Mouse (Mus musculus) hindbrain, postnatal 0 days (tissue): Measurements from ENCODE around the gene Ell3. TPM values are rescaled to one million over a fixed set of nuclear protein-coding genes. Genes with fewer than 3 reads are reported as not detected.

Source experiments
- ATAC-seq: fragments of 200-750 bp; cut with Nextera tagmentation; 2 replicates; pipeline ENCODE4 v1.8.0; 2017; ENCODE audit warnings: mild to moderate bottlenecking, moderate TSS enrichment, moderate library complexity
- DNase-seq: peaks from one replicate; pipeline ENCODE4 v3.0.0-alpha.2; 2015; ENCODE audit warnings: low spot score
- H3K27ac ChIP-seq: fragments of 300-500 bp; sonication (generic); 2 replicates; pipeline ENCODE4 v1.5.1; 2014; ENCODE audit warnings: mild to moderate bottlenecking
- H3K27me3 ChIP-seq: fragments of 300-500 bp; sonication (generic); 2 replicates; pipeline ENCODE4 v1.6.1; 2014; ENCODE audit warnings: low read length, mixed read lengths; ENCODE audit not compliant: insufficient read depth
- H3K36me3 ChIP-seq: fragments of 300-500 bp; sonication (generic); 2 replicates; pipeline ENCODE4 v1.6.1; 2014; ENCODE audit warnings: low read length, mixed read lengths; ENCODE audit not compliant: insufficient read depth
- H3K4me1 ChIP-seq: fragments of 300-500 bp; sonication (generic); 2 replicates; pipeline ENCODE4 v1.6.1; 2014; ENCODE audit warnings: antibody characterized with exemption, low read length, mixed read lengths; ENCODE audit not compliant: insufficient read depth
- H3K4me2 ChIP-seq: fragments of 300-500 bp; sonication (generic); 2 replicates; pipeline ENCODE4 v1.6.1; 2014; ENCODE audit warnings: low read depth, mild to moderate bottlenecking, low read length, moderate library complexity, mixed read lengths
- H3K4me3 ChIP-seq: fragments of 300-500 bp; sonication (generic); 2 replicates; pipeline ENCODE4 v1.5.1; 2014; ENCODE audit warnings: low read length
- H3K9ac ChIP-seq: fragments of 300-500 bp; sonication (generic); replicated peaks from 2 replicates; pipeline ENCODE4 v1.6.1; 2014; ENCODE audit warnings: mild to moderate bottlenecking, low read length, moderate library complexity, mixed read lengths
- H3K9me3 ChIP-seq: fragments of 300-500 bp; sonication (generic); 2 replicates; pipeline ENCODE4 v1.6.1; 2016; ENCODE audit warnings: low read length, mixed read lengths
- CTCF ChIP-seq: IDR thresholded peaks from 2 replicates; pipeline ENCODE4 v1.5.1; 2016; ENCODE audit warnings: antibody characterized with exemption, control low read depth, low read depth
- WGBS: fragments of 180-500 bp; shearing (Covaris S2); extraction: QIAGEN DNeasy Blood & Tissue Kit; methylation state at CpG from one replicate; pipeline ENCODE4 v1.1.7; 2014; 5-methylcytosine and 5-hydroxymethylcytosine counted together
- polyA plus RNA-seq: library from polyadenylated mRNA; unstranded; fragments of >200 nt; fragmentation: Nextera tagmentation; extraction: Ambion mirVana; gene quantifications from 2 replicates; pipeline ENCODE4 v1.2.1, GENCODE M21; 2015
- total RNA-seq: library from RNA; depleted of rRNA; stranded (reverse); fragments of >200 nt; gene quantifications from 2 replicates; pipeline ENCODE4 v1.2.3, GENCODE M21; 2014

Gene Ell3
- total and polyA plus RNA-seq, 2 experiments from 2014 or later, result 0.58 to 1.4 TPM

DNA sequence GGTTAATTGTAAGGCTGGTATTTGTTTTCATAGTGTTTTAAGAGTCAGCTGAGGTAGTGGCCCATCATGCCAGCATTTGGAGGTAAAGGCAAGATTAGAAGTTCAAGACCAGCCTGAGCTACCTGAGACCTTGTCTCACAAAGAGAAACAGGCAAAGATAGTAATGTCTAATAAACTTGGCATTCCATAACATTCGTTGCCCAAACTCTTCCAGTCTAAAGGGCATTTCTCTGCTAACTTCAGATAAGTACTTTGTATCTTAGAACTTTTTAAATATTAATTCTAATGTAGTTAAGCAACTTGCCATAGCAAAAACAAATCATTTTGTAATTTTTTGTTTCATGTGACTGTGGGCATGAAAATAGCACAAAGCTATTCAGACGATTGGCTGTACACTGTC, 20.9 kb downstream of the Ell3 start:
- no peak for TF ChIP-seq CTCF
- H3K4me2 ChIP-seq, result no peak overlapping the region
- no peak overlapping the region for H3K4me3 ChIP-seq
- 92% methylated on average over 2 of the region's 2 CpGs for WGBS
- no peaks in the 10 kb centered on the region for H3K27me3 ChIP-seq
- H3K36me3 ChIP-seq, result peaks cover 17% of the 10 kb centered on the region; the same call in 1 of the 2 replicates
- H3K9ac ChIP-seq, result no peak overlapping the region
- H3K4me1 ChIP-seq, result no peaks in the 10 kb centered on the region
- no peak for DNase-seq
- H3K27ac ChIP-seq, result no peak overlapping the region
- no peaks in the 10 kb centered on the region for H3K9me3 ChIP-seq
- ATAC-seq, result no peak

GRCm38 (mm10) chr2:121418476-121418875, 25.6 kb downstream of the Ell3 start:
- Histone ChIP-seq H3K4me2 (no peak overlapping the region), H3K36me3 (peaks cover 12% of the 10 kb centered on the region; the same call in 1 of the 2 replicates), H3K9me3 (no peaks in the 10 kb centered on the region), H3K27ac (no peak overlapping the region), H3K4me3 (no peak overlapping the region), H3K4me1 (peaks cover 9% of the 10 kb centered on the region; the same call in 1 of the 2 replicates), H3K27me3 (no peaks in the 10 kb centered on the region), H3K9ac (no peak overlapping the region)
- ATAC-seq (no peak), DNase-seq (no peak)
- 91% methylated on average over 3 of the region's 3 CpGs for WGBS
- TF ChIP-seq CTCF, result no peak

- TF ChIP-seq CTCF, result no peak
- WGBS, result 88% methylated on average over 6 of the region's 6 CpGs
- no peak overlapping the region for H3K27ac ChIP-seq
- H3K9me3 ChIP-seq, result no peaks in the 10 kb centered on the region
- no peaks in the 10 kb centered on the region for H3K27me3 ChIP-seq
- H3K4me1 ChIP-seq, result peaks cover 11% of the 10 kb centered on the region; the same call in 1 of the 2 replicates
- DNase-seq (no peak), ATAC-seq (no peak)
- no peak overlapping the region for H3K4me3 ChIP-seq
- no peak overlapping the region for H3K9ac ChIP-seq
- peaks cover 7% of the 10 kb centered on the region; the same call in 1 of the 2 replicates for H3K36me3 ChIP-seq
- no peak overlapping the region for H3K4me2 ChIP-seq
Measured at GRCm38 (mm10) chr2:121416356-121416755, 27.7 kb downstream of the Ell3 start.

DNA sequence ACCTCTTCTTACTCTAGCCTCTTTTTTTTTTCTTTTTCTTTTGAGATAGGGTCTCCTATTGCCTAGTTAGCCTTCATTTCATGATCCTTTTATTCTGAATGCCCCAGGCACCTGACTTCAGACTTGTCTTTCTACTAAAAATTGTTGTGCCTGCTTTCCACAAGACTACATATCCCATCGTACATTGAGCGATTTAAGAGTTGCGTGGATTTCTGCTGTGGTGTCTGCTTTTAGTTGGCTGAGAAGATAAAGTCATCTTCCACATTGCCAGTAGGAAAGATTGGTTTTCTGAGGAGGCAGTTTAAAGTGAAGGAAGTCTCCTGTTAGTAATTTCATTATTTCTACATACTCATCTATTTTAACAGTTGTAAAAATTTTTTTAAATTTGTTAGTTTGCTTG, 28.5 kb downstream of the Ell3 start:
- DNase-seq (no peak), ATAC-seq (no peak)
- WGBS, result 71% methylated on average over 3 of the region's 3 CpGs
- no peaks in the 10 kb centered on the region for H3K9me3 ChIP-seq
- no peak overlapping the region for H3K4me3 ChIP-seq
- H3K27me3 ChIP-seq, result no peaks in the 10 kb centered on the region
- no peak for TF ChIP-seq CTCF
- H3K27ac ChIP-seq, result no peak overlapping the region
- peaks cover 11% of the 10 kb centered on the region; the same call in 1 of the 2 replicates for H3K4me1 ChIP-seq
- peak overlapping the region; percentile 59 for H3K4me2 ChIP-seq
- peaks cover 7% of the 10 kb centered on the region; the same call in 1 of the 2 replicates for H3K36me3 ChIP-seq
- H3K9ac ChIP-seq, result peak overlapping the region; percentile 9; the same call in 1 of the 2 replicates

DNA sequence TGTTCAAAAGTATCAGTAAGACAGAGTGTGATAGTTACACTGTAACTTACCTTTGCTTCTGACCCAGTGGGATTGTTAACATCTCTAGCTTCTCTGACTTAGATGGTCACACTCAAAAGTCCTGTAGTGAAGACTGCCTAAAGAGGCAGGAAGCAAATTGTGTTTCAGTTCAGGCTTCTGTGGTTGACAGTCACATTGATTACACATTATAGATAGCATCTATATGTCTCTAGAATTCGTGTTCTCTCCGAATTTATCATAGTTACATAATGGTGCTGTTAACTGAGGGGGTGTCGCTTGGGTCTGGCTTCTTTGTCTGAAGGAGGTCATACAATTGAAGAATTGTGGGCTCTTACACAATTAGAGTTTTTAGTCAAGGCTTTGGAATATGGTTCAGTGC, 29.0 kb downstream of the Ell3 start:
- 63% methylated on average over 3 of the region's 3 CpGs for WGBS
- no peak for ATAC-seq
- no peak for DNase-seq
- no peak for TF ChIP-seq CTCF
- Histone ChIP-seq H3K9me3 (no peaks in the 10 kb centered on the region), H3K27me3 (no peaks in the 10 kb centered on the region), H3K4me3 (peak overlapping the region; percentile 72), H3K9ac (peak overlapping the region; percentile 9), H3K4me1 (peaks cover 11% of the 10 kb centered on the region; the same call in 1 of the 2 replicates), H3K4me2 (peak overlapping the region; percentile 59), H3K36me3 (peaks cover 7% of the 10 kb centered on the region; the same call in 1 of the 2 replicates), H3K27ac (no peak overlapping the region)

- H3K4me1 ChIP-seq, result peaks cover 11% of the 10 kb centered on the region; the same call in 1 of the 2 replicates
- H3K9ac ChIP-seq, result peak overlapping the region; percentile 91
- peak overlapping the region; percentile 72 for H3K4me3 ChIP-seq
- H3K27ac ChIP-seq, result peak overlapping the region; percentile 92
- peaks cover 7% of the 10 kb centered on the region; the same call in 1 of the 2 replicates for H3K36me3 ChIP-seq
- DNase-seq (no peak), ATAC-seq (peak; percentile 39)
- no peak for TF ChIP-seq CTCF
- H3K4me2 ChIP-seq, result peak overlapping the region; percentile 59
- 1% methylated on average over 23 of the region's 32 CpGs for WGBS
- no peaks in the 10 kb centered on the region for H3K27me3 ChIP-seq
- no peaks in the 10 kb centered on the region for H3K9me3 ChIP-seq
Measured at GRCm38 (mm10) chr2:121414139-121414685, 29.9 kb downstream of the Ell3 start.
